Mouse (Mus musculus): ENCODE results near the gene Plk1. TPM values are rescaled to one million over a fixed set of nuclear protein-coding genes. Genes with fewer than 3 reads are reported as not detected.
A peak's percentile ranks its signal among the peaks of the same experiment; 100 is the strongest.

The Plk1 gene
- polyA plus RNA-seq (2012; rRNA removed) = 9.0 and 21.2 TPM in 2 replicates

- TF ChIP-seq CTCF (IDR thresholded peaks at IDR 0.05; ENCODE audit: extremely low read depth, insufficient read length, insufficient replicate concordance, low read depth, low read length) = no peak
- TF ChIP-seq POLR2A (IDR thresholded peaks at IDR 0.05; ENCODE audit: low read depth, low read length) = peak; percentile 42
- Histone ChIP-seq H3K4me1 (ENCODE audit: control insufficient read depth, insufficient read depth, insufficient read length, low read length) (peaks cover 11% of the 10 kb centered on the region; the same call in 1 of the 2 replicates), H3K27me3 (ENCODE audit: control insufficient read depth, insufficient read depth, low read length) (no peaks in the 10 kb centered on the region), H3K27ac (ENCODE audit: insufficient read depth, low read depth, low read length) (peak within 1 kb of the TSS; percentile 68), H3K36me3 (ENCODE audit: control insufficient read depth, insufficient read depth, low read length) (no peaks in the 10 kb centered on the region), H3K4me3 (ENCODE audit: low read depth, low read length) (peak within 1 kb of the TSS; percentile 90)
- under 1% methylated on average over 63 of the region's 63 CpGs for WGBS
Measured at GRCm38 (mm10) chr7:122158915-122159902, at the start of gene Plk1. TSS of gene Plk1 (plus strand) at chr7:122159439.

- no peak overlapping the region for H3K27ac ChIP-seq (ENCODE audit: insufficient read depth, low read depth, low read length)
- no peak overlapping the region for H3K4me3 ChIP-seq (ENCODE audit: low read depth, low read length)
- no peaks in the 10 kb centered on the region for H3K27me3 ChIP-seq (ENCODE audit: control insufficient read depth, insufficient read depth, low read length)
- H3K36me3 ChIP-seq (ENCODE audit: control insufficient read depth, insufficient read depth, low read length) = peaks cover 11% of the 10 kb centered on the region
- WGBS = 72% methylated on average over 4 of the region's 4 CpGs
- no peaks in the 10 kb centered on the region for H3K4me1 ChIP-seq (ENCODE audit: control insufficient read depth, insufficient read depth, insufficient read length, low read length)
- TF ChIP-seq CTCF (IDR thresholded peaks at IDR 0.05; ENCODE audit: extremely low read depth, insufficient read length, insufficient replicate concordance, low read depth, low read length) (no peak), POLR2A (IDR thresholded peaks at IDR 0.05; ENCODE audit: low read depth, low read length) (no peak)
Measured at GRCm38 (mm10) chr7:122123518-122123917, 35.7 kb upstream of the Plk1 start.

- no peak overlapping the region for H3K27ac ChIP-seq (ENCODE audit: insufficient read depth, low read depth, low read length)
- H3K36me3 ChIP-seq (ENCODE audit: control insufficient read depth, insufficient read depth, low read length) = peaks cover 9% of the 10 kb centered on the region
- no peak overlapping the region for H3K4me3 ChIP-seq (ENCODE audit: low read depth, low read length)
- no peaks in the 10 kb centered on the region for H3K27me3 ChIP-seq (ENCODE audit: control insufficient read depth, insufficient read depth, low read length)
- TF ChIP-seq CTCF (IDR thresholded peaks at IDR 0.05; ENCODE audit: extremely low read depth, insufficient read length, insufficient replicate concordance, low read depth, low read length) (no peak), POLR2A (IDR thresholded peaks at IDR 0.05; ENCODE audit: low read depth, low read length) (no peak)
- H3K4me1 ChIP-seq (ENCODE audit: control insufficient read depth, insufficient read depth, insufficient read length, low read length) = no peaks in the 10 kb centered on the region
- WGBS = 77% methylated on average over 8 of the region's 8 CpGs
Measured at GRCm38 (mm10) chr7:122125636-122126035, 33.6 kb upstream of the Plk1 start.

- no peaks in the 10 kb centered on the region for H3K27me3 ChIP-seq (ENCODE audit: control insufficient read depth, insufficient read depth, low read length)
- H3K4me3 ChIP-seq (ENCODE audit: low read depth, low read length) = no peak overlapping the region
- TF ChIP-seq CTCF (IDR thresholded peaks at IDR 0.05; ENCODE audit: extremely low read depth, insufficient read length, insufficient replicate concordance, low read depth, low read length) (no peak), POLR2A (IDR thresholded peaks at IDR 0.05; ENCODE audit: low read depth, low read length) (no peak)
- no peak overlapping the region for H3K27ac ChIP-seq (ENCODE audit: insufficient read depth, low read depth, low read length)
- H3K4me1 ChIP-seq (ENCODE audit: control insufficient read depth, insufficient read depth, insufficient read length, low read length) = no peaks in the 10 kb centered on the region
- 86% methylated on average over 11 of the region's 11 CpGs for WGBS
- peaks cover 7% of the 10 kb centered on the region for H3K36me3 ChIP-seq (ENCODE audit: control insufficient read depth, insufficient read depth, low read length)
Measured at GRCm38 (mm10) chr7:122126946-122127345, 32.3 kb upstream of the Plk1 start.

GRCm38 (mm10) chr7:122131834-122132233 is 27.4 kb upstream of the Plk1 start:
- Histone ChIP-seq H3K4me3 (ENCODE audit: low read depth, low read length) (no peak overlapping the region), H3K27me3 (ENCODE audit: control insufficient read depth, insufficient read depth, low read length) (no peaks in the 10 kb centered on the region), H3K36me3 (ENCODE audit: control insufficient read depth, insufficient read depth, low read length) (peaks cover 12% of the 10 kb centered on the region), H3K4me1 (ENCODE audit: control insufficient read depth, insufficient read depth, insufficient read length, low read length) (no peaks in the 10 kb centered on the region; the same call in 1 of the 2 replicates), H3K27ac (ENCODE audit: insufficient read depth, low read depth, low read length) (no peak overlapping the region)
- TF ChIP-seq CTCF (IDR thresholded peaks at IDR 0.05; ENCODE audit: extremely low read depth, insufficient read length, insufficient replicate concordance, low read depth, low read length) = no peak

- WGBS = under 1% methylated on average over 54 of the region's 54 CpGs
- peaks cover 15% of the 10 kb centered on the region for H3K36me3 ChIP-seq (ENCODE audit: control insufficient read depth, insufficient read depth, low read length)
- no peaks in the 10 kb centered on the region; the same call in 1 of the 2 replicates for H3K4me1 ChIP-seq (ENCODE audit: control insufficient read depth, insufficient read depth, insufficient read length, low read length)
- peak within 1 kb of the TSS; percentile 83 for H3K4me3 ChIP-seq (ENCODE audit: low read depth, low read length)
- H3K27ac ChIP-seq (ENCODE audit: insufficient read depth, low read depth, low read length) = peak within 1 kb of the TSS; percentile 36
- H3K27me3 ChIP-seq (ENCODE audit: control insufficient read depth, insufficient read depth, low read length) = no peaks in the 10 kb centered on the region
- no peak for TF ChIP-seq CTCF (IDR thresholded peaks at IDR 0.05; ENCODE audit: extremely low read depth, insufficient read length, insufficient replicate concordance, low read depth, low read length)
- peak; percentile 63 for TF ChIP-seq POLR2A (IDR thresholded peaks at IDR 0.05; ENCODE audit: low read depth, low read length)
Measured at GRCm38 (mm10) chr7:122132497-122133337, 26.5 kb upstream of the Plk1 start, which contains the start of the genes Palb2 and Dctn5. TSS of gene Palb2 (minus strand) at chr7:122132985. TSS of gene Dctn5 (plus strand) at chr7:122133041.
